Mouse (Mus musculus) olfactory bulb, adult 2 months (tissue): ENCODE data around the gene Tspan18. TPM values are rescaled to one million over a fixed set of nuclear protein-coding genes. Genes with fewer than 3 reads are reported as not detected.

Source experiments
- H3K27ac ChIP-seq: fragments of 200-500 bp; 2 replicates; pipeline ENCODE4 v1.5.1; 2012; ENCODE audit warnings: low read depth, low read length; ENCODE audit not compliant: insufficient read depth
- H3K4me1 ChIP-seq: fragments of 200-500 bp; 2 replicates; pipeline ENCODE4 v1.6.1; 2012; ENCODE audit warnings: low read length; ENCODE audit not compliant: control insufficient read depth, insufficient read depth
- H3K4me3 ChIP-seq: fragments of 200-500 bp; 2 replicates; pipeline ENCODE4 v1.5.1; 2012; ENCODE audit warnings: mild to moderate bottlenecking, low read depth, low read length, moderate library complexity; ENCODE audit not compliant: insufficient read depth
- CTCF ChIP-seq: fragments of 200-500 bp; IDR thresholded peaks from 2 replicates; pipeline ENCODE4 v1.5.1; 2012; ENCODE audit warnings: low read depth, mild to moderate bottlenecking, low read length, moderate library complexity; ENCODE audit not compliant: insufficient read depth
- POLR2A ChIP-seq: fragments of 200-500 bp; IDR thresholded peaks from 2 replicates; pipeline ENCODE4 v1.6.1; 2012; ENCODE audit warnings: mild to moderate bottlenecking, low read depth, low read length, moderate library complexity; ENCODE audit not compliant: insufficient read depth
- WGBS: fragments of 180-500 bp; shearing (Covaris S2); methylation state at CpG from one replicate; pipeline ENCODE4 v1.1.7; 2018; 5-methylcytosine and 5-hydroxymethylcytosine counted together
- polyA plus RNA-seq: library from polyadenylated mRNA; stranded (reverse); fragments of >200 nt; gene quantifications from 2 replicates; pipeline ENCODE4 v1.2.4, GENCODE M21; 2012; ENCODE audit warnings: low replicate concordance; ENCODE audit not compliant: missing spikeins, insufficient read depth, insufficient read length

The Tspan18 gene
- polyA plus RNA-seq, 1 experiment, result not detected

DNA sequence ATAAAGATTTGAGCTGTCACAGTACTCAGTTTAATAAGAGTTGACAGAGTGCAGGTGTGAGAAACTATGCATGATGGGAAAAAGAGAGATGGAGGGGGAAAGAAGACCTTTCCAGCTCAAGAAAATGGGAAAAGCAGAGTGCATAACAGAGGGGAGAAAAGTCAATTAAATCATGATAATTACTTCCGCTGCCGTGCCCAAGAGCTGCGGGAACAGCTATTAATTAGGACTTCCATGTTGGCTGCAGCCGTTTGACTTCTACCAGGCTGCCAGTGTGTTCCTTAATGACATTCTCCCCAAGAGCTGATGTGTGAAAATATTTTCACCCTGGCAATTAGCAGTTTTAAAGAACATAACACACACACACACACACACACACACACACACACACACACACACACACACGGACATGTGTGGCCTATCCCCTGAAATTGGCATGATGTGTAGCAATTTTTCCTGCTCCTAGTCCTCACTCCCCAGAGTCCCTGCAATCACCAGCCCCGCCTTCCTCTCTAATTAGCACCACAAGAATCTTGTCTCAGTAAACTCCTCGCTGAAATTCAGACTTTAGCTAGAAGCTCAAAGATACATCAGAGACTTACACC is 67.6 kb downstream of the Tspan18 start:
- 21% methylated on average over 7 of the region's 7 CpGs for WGBS
- Histone ChIP-seq H3K4me3 (no peak overlapping the region), H3K27ac (no peak overlapping the region), H3K4me1 (peaks cover 2% of the 10 kb centered on the region; the same call in 1 of the 2 replicates)
- TF ChIP-seq CTCF (no peak), POLR2A (no peak)

DNA sequence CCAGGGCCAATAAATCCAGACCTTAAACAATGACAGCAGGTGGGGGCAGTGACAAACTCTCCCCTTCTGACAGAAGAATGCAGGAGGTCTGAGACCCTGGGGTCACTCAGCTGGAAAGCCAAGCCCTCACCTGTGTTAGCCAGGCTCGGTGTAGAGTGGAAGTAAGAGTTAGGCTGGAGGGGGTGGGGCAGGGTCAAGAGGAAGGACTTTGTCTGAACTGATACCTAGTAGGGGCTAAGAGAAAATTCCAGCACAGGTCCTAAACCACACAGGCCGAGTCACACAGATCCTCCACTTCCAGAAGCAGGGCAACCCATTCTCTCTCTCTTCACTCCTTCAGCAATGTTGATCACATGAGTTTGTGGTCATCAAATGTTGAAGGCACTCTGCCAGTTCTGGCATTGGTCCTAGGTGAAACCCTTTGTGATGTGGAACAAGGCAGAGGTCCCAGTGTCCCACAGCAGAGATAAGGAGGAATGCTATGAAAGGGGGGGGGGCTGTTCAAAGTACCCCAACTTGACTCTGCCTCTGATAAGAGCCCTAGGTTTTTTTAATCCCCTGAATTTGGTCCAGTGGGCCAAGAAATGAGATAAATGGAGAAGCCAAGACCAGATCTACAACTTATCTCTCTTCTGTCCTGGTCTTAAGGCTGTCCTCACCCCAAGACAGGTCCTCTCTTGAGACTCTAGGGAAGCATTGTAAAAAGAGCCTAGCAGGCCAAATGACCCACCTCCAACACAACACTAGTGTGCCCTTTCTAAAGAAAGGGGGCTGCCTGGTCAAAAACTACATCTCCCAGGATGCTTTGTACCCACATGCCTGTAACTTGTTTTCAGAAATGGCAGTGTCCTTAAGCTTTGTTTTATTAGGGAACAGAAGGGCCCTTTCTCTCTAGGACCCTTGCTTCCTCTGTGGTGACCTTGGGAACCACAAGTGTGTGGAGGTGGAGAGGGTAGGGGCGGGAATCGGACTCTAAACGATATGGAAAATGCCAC is 71.7 kb downstream of the Tspan18 start:
- WGBS, result 86% methylated on average over 5 of the region's 5 CpGs
- Histone ChIP-seq H3K4me1 (peaks cover 2% of the 10 kb centered on the region; the same call in 1 of the 2 replicates), H3K27ac (no peak overlapping the region)

DNA sequence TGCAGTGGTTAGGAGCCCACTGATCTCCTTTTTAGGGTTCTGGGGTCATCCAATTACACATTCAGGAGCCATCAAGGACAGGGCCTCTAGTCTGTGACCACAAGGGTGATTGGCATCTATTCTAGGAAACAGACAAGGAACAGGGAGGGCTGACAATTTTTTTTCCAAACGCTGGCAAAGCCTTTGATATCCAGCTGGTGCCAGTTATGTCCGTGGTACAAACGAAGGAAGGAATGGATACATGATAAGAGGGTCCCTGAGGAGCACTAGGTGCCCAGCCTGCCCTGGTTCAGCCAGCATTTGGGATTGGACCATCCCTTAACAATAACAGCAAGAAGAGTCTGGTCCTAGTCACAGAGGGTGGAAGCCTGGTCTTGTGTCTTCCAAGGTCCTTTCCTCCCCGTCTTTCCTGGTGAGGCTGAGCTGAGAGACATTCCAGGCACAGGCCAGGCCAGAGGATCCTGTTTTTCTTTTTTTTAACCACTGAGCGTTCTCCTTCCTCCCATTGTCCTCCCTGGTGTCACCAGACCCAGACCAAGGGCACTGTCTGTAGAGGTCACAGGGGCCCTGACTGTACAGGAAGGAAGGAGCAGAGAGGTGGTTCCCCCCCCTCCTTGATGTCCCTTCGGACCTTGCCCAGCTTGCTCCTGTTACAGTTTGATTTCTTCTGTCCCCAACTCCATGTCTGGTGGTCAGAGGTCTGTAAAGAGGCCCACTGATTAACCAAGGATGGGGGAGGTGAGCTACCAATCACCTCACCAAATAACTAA is 72.6 kb downstream of the Tspan18 start:
- peaks cover 6% of the 10 kb centered on the region; the same call in 1 of the 2 replicates for H3K4me1 ChIP-seq
- no peak overlapping the region for H3K27ac ChIP-seq
- WGBS, result 76% methylated on average over 6 of the region's 6 CpGs
- no peak overlapping the region for H3K4me3 ChIP-seq
- TF ChIP-seq CTCF (no peak), POLR2A (no peak)

More for the DNA sequence above, 71.7 kb downstream of the Tspan18 start:
- no peak overlapping the region for H3K4me3 ChIP-seq
- TF ChIP-seq CTCF, result no peak
- TF ChIP-seq POLR2A, result no peak

DNA sequence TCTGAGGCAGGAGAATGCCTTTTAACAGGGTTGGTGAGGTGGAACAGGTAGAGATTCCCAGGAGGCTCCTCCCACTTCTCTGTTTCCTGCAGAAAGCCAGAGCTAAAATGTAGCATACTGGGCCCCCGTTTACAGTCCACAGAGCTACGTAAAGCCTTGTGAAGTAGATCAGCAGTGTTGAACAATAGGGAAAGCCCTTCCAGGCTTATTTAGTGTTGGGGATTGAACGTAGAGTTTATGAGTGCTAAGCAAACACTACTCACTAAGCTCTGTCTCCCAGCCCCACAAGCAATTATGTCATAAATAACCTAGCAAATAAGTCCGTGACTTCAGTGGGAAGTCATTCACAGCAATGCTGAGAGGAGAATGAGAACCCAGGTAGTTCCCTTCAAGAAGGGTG is 76.7 kb downstream of the Tspan18 start:
- TF ChIP-seq POLR2A (no peak), CTCF (no peak)
- Histone ChIP-seq H3K27ac (no peak overlapping the region), H3K4me3 (no peak overlapping the region), H3K4me1 (peaks cover 10% of the 10 kb centered on the region; the same call in 1 of the 2 replicates)
- 79% methylated on average over 4 of the region's 4 CpGs for WGBS

DNA sequence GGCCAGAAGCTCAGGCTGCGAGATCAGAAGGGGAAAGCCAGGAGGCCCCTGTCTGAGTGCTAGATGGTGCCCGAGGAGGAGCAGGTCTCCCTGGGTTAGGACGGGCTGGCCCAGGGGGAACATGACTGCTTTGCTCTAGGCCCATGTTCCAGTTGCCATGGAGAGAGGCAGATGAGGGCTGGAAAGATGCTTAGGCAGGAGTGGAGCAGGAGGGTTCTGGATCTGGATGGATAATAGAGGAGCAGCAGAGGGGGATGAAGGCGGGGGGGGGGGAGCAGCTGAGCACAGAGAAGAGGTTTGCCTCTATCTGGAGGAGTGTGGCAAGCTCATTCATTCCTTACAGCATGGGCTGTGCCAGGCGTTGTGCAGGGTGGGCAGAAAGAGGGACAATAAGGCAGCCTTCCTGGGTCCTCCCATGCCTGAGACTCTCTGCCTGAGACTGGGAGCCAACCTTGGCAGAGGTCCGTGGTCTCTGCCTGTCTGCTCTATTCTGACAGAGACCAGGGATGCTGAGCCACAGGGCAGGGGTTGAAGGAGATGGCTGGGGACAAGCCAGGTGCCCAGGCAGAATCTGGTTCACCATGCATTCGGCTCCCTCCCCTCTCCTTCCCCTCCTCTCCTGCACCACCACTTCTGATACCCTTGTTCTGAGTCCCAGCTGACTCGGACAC is 77.4 kb downstream of the Tspan18 start:
- WGBS, result 62% methylated on average over 8 of the region's 8 CpGs
- no peak overlapping the region for H3K4me3 ChIP-seq
- TF ChIP-seq POLR2A, result no peak
- TF ChIP-seq CTCF, result no peak
- H3K4me1 ChIP-seq, result peaks cover 16% of the 10 kb centered on the region
- H3K27ac ChIP-seq, result no peak overlapping the region

DNA sequence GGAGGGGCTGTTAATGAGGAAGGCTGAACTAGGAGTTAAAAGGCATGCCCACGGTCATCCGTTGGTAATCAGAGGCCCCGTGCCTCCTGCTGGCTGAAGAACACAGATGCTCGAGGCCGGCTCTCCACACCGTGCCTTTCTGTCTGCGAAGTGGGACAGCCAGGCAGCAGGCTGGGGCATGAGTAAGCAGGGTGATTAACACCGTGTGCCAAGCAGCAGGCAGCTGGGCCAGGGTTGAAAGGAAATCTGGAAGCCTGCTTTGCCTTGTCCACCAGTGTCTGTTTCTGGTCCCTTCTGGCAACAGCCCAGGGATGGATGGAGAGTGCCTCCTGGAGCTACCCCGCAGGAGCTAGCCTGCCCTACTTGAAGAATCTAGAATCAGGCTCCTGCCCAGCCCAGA is 81.9 kb downstream of the Tspan18 start:
- no peak overlapping the region for H3K4me3 ChIP-seq
- no peak overlapping the region for H3K27ac ChIP-seq
- TF ChIP-seq POLR2A (no peak), CTCF (no peak)
- WGBS, result 13% methylated on average over 9 of the region's 9 CpGs
- peaks cover 16% of the 10 kb centered on the region for H3K4me1 ChIP-seq

DNA sequence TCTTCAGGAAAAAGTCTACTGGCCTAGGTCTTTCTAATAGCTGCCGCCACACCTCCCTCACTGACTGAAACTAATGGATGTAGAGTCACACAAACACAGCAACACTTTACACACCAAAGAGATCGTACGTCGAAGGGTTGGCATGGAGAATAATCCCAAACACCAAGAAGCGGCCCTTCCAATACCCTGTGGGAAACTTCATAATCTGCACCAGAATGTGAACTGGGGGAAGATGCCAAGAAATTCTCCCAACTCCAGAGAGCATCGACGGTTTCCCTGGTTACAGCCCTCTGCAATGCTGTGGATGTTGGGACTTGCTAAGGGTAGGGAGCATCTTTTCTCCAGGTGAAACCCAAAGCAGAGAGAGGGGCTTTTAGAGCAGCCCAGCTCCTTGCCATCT is 83.7 kb downstream of the Tspan18 start:
- WGBS, result 65% methylated on average over 7 of the region's 7 CpGs
- H3K4me3 ChIP-seq, result no peak overlapping the region
- H3K4me1 ChIP-seq, result peaks cover 6% of the 10 kb centered on the region
- H3K27ac ChIP-seq, result no peak overlapping the region
- TF ChIP-seq CTCF (no peak), POLR2A (no peak)

DNA sequence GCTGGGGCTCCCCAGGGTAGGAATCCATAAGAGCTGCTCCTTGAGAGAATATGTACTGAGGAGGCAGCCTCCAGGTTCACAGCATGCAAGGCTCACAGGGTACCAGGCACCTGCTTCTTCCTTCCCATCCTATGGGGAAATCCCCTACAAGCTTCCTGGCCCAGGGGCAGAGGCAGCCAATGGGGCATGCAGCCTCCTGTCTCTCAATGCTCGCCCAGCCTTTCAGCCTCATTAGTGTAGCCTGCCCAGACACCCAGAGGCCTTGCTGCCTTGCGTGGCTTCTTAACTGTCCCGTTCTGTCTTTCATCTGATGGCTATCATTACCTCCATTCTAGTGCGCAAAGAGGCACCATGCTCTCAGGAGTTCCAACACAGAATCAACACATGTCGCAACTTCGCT is 85.2 kb downstream of the Tspan18 start:
- H3K27ac ChIP-seq, result no peak overlapping the region
- H3K4me1 ChIP-seq, result peaks cover 6% of the 10 kb centered on the region
- TF ChIP-seq POLR2A (no peak), CTCF (no peak)
- WGBS, result 91% methylated on average over 6 of the region's 6 CpGs
- H3K4me3 ChIP-seq, result no peak overlapping the region
